Mouse (Mus musculus) kidney, postnatal 25 days (tissue): ENCODE measurements around the gene Stx6.

ENCODE experiments used
- DNase-seq, 2 experiments: peaks; one replicate each; pipeline ENCODE4 v3.0.0; 2021; ENCODE audit warnings: mixed read lengths in 2 of 2

The Stx6 gene

DNA sequence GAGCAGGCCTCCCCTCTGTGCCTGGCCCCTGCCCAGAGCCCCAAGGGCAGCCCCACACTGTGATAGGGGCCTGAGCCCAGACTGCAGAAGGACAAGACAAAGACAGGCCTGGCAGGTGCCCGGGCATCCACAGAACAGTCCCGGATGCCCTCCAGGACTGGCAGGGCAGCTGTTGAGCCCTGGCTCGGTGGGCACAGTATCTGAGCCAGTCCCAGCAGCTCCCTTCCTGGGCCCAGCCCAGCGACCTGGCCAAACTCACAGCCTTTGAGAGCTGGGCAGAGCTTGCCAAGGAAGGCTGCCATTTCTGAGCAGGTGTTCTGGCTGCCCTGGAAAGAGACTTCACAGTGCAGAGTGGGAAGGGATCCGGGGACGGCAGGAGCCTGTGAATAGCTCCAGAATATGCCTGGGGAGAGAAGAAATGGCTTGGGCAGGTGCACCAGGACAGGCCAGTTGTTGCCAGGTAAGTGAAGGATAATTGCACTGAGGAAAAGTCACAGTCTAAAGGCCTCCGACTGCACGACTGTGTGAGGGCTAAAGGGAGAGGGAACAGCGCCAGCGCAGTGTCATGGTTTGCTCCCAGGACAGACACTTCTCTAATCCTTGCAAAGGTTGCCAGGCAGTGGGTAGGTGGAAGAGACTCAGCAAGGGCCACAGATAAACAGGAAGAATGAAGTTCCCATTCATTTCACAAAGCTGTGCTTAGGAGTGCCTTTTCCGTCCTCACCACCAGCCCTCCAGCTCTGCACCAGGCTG lies 51.7 kb downstream of the Stx6 start:
- DNase-seq: peak in 1 of 2 experiments; percentile 56

DNA sequence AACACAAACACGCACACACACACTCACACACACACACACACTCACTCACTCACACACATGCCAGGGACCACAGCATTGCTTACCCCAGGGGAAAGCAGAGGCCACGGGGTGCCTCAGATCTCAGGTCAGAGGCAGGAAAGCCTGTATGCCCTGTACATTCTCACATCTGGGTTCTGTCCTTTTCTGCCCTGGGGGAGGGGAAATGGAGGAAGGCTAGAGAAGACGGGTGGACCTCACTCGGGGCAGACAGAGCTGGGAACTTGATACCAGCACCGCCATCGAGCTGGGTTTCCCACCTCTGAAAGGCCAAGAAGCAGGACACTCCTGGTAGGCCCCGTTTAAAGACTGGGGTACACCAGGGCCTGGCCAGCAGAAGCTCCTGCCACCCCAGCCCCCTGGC lies 52.5 kb downstream of the Stx6 start:
- DNase-seq: peak in 1 of 2 experiments; percentile 43

DNA sequence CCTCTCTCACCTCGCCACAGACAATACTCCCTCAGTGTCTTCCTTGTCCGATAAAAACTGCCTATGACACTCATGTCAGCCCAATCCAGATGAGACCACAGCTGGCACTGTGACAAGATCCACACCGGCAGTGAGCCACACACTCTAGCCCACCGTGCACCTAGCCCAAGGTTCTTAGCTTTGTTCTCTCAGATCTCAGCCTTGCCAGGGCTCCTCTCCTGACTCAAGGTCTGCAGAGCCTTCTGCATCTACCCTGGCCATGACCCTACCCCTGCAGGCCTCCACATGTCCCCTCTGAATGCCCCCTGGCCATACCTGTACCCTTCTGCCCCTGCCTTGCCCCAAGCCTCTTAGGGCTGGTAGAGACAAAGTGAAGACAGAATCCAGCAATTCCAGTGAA lies 53.6 kb downstream of the Stx6 start:
- peak in 1 of 2 experiments; percentile 31 for DNase-seq

DNA sequence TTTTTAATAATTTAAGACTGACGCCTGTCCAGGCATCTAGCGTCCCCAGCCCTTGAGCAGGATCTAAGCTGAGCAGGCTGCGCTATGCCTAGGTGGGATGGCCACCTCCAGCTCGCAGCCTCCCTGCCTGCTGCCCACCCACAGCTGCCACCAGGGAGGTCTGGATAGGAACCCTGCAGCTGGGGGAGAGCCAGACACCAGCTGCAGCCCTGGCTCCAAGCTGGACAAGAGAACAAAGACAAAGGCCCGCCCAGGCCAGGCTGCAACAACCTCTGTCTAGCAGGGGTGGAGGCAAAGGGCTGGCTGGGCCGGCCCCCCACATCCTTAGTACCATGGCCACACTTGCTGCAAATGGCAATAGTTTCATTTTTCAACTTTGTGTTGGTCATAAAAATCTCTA lies 54.0 kb downstream of the Stx6 start:
- peak in 1 of 2 experiments; percentile 62 for DNase-seq

DNA sequence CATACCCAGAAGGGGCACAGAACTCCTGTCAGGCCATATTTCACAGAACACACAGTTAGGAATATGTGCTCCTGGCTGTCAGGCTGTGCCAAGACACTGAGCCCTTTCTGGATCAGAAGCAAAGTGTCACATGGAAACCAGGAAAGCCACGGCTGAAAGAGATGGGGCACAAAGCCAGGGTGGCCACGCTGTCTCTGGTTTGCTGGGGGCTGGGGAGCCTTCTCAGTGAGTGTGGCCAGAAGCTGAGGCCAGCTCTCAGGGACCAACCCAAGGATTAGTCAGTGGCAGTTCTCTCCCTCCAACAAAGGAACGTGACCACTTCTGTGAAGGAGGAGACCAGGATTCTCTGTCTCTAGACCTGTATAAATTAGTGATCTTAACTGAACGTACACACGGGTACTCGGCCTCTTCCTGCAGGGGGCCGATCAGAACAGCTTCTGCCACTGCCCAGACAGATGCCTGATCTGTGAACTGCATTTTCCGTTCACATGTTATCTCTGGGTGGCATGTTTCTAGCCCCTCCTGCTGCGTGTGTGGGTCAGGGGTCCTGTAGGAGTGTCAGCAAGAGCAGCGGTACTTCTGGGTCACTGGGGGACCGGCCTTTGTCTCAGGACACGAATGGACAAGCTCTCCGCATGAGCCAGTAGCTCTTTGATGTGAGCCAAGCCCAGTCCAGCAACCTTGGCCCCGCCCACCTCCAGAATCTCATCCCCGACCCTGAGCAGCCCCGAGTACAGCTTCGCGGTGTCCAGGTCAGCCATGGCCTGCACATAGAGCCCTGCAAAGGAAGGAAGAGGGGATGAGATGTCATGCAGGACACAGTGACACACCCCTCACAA lies 54.6 kb downstream of the Stx6 start:
- peak in 1 of 2 experiments; percentile 49 for DNase-seq

DNA sequence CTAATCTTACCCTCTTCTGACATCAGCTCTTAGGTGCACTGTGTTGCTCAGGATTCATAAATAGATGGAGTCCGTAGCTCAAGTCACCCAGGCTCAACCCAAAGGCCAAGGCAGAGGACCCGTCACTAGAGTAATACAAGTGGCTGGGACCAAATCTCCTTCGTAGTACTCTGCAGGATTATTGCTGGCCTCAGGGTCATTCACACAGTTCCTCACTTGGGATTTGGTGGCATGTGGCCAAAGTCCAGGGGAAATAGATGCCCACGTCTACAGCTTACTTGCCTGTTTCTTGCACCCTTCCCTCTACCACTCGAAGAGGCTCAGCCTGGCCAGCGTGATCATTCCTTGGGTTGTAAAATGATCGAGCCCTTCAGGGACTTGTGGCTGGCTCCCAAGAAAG lies 55.4 kb downstream of the Stx6 start:
- peak; percentile 53 to 63 for DNase-seq

DNA sequence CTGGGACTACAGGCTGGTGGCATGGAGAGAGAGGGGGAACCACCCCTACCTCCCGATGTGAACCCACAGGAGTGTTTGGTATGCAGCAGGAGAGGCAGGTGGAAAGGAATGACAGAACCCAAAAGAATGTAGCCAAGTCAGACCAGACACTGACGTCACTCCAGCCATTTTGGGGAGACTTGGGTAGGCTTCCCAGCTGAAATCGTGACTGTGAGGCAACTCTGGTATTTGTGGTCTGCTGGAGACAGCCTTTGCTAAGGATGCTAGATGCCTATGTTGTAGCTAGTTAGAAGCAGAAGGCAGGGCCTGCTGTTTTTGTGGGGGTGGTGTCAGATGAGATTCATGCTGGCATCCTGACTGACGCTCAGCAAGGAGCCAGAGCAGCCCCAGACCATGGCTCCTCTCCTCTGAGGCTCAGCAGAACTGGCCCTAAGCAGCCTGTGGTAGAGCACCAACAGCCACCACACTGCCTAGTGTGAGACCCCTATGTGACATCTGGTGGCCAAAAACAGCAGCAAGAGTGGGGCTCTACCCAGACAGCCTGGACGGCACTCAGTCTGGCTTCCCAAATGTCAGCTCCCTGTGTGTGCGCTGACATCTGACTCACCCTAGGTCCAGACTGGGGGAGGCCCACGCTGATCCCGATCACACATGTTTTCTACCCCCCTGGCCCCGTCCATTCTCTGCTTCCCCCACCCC lies 56.7 kb downstream of the Stx6 start:
- DNase-seq: peak in 1 of 2 experiments; percentile 39

DNA sequence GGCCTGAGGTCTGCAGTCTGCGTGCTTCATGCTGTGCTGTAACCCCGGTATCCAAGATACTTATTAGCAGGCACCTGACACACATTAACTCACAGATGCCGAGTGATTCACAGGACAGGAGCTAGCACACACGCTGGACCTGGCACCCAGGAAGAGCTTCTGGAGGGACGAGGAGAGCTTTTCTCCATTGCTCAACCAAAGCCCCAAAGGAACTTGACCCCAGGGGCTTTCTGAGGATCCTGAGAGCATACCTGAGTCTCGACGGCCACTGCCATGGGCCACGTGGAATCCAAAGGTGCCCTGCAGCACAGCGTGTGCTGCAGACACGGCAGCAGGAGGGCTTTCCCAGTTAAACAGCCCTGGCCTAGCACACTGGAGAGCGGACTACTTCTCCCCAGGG lies 57.8 kb downstream of the Stx6 start:
- DNase-seq: peak; percentile 63 to 88

DNA sequence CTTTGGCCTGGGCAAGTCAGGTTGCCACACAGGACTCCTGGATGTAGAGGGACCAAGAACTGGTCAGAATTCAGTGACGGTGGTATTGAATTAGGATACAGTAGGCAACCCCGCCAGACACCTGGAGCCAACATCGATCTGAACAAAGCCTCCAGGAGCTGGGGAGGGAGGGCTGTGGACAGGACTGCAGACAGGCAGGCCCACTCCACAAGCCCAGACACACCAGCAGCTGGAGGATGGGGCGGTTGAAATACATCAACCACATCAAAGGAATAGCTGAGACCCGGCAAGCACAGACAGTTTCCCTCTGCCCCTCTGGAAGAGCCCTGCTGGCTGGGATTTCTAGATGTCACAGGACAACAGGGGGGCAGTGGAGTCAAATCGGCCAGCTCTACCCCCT lies 58.3 kb downstream of the Stx6 start:
- no peak for DNase-seq

DNA sequence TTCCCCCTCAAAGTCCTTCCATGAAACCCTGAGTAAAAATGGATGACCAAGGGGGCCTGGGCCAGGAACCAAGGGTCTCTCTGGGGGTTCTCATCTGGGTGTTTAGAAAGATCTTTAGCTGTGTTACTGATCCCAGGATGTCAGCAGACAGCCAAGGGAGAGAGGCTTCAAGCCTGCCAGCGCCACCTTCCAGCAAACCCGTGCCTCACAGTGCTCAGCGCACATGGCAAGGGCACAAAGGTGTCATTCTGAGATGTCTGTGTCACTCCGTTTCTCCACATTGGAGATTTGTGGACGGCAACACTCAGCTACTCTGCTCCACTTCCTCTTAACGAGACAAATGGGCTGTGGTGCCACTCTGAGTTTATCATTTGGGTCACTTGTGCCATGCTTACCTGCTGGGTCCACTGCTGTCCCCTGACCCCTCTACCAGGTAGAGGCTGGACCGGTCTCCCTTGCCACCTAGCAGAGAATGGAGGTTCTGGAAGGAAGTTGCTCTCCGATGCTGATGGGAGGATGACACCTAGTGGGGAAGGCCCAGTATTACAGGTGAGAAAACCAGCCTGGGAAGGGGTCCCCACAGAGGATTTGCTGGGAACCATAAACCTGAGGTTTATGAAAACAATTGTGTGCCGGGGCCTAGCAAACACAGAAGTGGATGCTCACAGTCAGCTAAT lies 59.5 kb downstream of the Stx6 start:
- DNase-seq: peak; percentile 56 to 64

DNA sequence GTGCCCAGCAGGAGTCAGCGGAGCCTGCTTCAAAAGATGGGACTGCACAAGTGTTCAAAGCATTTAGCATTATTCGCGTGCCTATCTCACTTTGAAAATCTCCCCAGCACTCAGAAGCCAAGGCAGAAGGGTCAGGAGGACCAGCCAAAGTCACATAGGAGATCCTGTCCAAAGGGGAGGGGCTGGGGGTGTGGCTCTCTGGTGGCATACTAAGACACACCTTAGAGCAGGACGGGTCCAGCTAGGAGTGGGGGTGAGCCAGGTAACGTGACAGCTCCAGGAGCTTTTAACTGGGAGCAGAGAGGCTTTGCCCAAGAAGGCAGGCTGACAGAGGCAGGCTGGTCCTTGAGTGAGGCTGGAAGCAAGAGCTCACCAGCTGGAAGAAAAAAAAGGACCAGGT lies 60.4 kb downstream of the Stx6 start:
- DNase-seq: peak; percentile 59 to 79

DNA sequence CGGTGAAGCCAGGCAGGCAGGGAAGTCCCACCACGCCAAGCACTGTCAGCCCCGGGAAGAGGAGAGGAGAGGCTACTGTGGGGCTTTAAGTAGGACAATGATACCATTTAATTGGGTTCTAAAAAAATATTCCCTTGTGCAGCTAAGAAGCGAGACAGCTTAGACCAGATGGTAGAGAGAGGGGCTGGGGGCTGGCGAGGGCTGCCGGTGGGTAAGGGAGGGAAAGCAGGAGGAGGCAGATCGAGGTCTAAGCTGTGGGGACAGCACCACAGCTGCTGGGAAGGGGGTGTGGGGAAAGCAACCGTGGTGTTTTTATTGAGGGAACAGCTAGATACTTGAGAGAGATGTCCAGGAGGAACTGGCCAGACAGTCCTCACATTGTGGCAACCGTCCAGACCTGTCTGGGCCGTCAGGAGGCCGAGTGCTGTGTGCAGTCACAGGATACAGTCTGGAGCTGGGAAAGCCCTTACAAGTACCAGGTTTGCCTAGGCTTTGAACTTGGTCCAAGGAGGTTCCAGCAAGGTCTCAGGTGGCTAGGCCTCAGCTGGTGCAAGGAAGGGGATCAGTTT lies 63.7 kb downstream of the Stx6 start:
- DNase-seq: no peak

DNA sequence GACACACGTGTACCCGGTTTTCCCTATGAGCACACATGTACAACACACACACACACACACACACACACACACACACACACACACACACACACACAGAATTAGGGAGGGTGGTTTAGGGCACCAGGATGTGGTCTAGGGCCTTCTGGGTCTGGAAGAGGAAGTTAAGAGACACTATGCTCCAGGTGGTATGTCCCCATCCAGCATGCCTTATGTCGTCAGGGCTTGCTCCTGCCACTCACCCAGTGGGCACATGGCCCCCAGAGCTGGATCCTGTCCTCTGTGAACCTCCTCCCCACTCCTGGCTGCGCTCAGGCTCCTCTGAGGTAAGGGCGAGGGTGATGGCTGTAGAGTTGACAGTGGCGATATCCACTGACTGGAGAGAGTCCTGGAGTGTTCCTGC lies 64.5 kb downstream of the Stx6 start:
- no peak for DNase-seq

DNA sequence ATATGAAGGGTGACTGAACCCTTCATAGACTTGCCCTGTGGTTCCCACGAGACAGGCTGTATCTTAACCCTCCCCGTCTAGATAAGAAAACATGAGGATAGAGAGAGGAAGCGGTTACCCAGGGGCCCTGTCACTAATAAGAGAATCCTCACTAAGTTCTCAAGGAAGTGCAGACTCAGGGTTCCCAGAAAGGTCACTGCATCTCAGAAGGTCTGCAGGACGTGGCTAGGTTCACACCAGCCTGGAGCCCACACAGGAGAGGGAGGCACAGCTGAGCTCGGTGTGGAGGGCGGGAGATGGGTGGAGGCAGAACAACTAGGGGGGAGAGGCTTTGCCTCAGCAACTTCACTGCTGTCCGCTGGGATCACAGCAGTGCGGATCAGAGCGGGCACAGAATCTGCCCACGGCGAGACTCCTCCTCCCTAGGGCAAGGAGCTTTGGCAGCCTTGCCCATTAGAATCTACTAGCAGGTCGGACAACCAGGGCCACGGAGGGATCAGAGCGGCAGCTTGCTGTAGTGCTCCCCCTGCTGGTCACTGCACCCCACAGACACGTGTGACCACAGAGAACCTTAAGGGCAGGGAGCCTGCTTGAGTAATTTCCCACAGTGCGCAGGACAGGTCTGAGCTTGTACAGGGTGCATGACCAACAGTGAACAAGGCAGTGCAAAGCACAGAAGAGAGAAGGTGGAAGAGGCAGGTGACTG lies 65.5 kb downstream of the Stx6 start:
- DNase-seq: peak; percentile 93 to 94

DNA sequence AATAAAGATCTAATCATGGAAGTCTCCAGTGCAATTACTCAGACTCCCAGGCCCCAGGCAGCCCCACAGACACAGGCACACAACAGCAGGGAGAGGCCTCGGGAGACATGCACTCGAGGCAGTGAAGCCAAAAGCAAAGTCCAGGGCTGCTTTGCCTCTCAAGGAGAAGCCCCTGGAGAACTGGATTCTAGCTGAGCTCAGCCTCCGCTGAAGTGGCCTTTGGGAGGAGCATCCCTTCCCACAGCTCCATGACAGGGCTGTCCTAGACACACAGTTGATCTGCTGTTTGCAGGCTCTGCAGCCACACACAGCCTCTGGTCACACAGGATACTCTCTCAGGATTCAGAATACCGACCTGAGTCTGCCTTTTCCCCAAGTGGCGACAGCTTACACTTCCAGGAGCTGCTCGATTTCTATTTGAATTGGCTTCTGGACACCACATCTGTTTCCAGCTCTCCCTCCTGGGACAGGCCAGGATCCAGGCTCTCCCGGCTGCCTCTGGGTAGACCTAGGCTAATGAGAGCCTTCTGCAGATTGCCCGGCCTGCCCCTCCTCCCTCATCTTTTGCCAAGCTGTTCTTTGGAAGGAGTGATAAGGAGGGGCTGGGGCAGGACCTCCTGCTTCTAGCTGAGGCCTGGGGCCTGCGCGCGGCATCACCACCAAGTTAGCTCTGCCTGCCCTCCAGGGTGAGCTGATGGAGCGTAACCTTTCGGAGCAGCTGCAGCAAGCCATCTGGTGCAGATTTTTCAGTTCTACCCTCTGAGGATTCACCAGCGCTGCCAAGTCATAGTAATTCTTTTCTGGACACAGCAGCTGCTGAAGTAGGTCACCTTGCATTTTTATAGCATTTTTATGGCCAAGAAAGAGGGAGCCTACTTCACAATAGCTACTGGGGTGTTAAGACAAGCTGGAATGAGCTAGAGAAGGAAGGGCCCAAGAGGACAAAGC lies 71.2 kb downstream of the Stx6 start:
- peak in 1 of 2 experiments; percentile 60 for DNase-seq

DNA sequence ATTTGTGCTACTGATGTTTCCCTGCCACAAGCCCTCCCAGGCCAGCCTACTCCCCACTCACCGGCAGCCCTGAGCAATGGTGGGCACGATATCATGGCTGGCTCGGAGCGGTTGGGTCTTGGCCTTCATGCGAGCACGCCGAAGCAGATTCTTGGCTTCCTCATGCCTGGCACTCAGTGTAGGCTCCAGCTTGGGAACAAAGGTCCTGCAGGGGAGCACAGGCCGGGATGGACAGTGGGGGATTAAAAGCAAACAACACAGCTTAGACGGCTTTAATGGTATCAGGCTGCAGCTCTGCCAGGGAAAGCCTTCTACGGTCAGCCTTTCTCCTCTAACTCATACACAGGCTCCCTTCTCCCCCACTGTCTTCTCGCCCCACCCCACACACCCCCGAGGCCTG lies 73.9 kb downstream of the Stx6 start:
- peak; percentile 55 to 75 for DNase-seq

DNA sequence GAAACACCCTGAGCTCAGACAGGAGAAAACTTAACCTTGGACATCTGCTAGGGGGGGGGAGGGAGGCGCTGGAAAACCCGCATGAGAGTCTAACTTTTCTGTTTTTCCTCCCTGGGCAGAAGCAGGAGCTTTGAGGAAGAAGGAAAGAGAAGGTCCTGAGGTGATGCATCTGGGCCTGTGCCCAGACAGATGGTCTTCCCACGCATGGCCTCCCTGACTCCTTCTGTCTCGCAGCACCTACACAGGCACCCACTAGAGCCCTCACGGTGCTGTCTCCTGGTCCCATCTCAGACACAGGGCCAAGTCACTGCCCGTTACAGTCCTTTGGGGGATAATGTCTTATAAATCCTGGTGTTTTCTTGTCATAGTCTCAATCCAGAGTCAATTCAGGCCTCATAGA lies 74.3 kb downstream of the Stx6 start:
- peak in 1 of 2 experiments; percentile 34 for DNase-seq

DNA sequence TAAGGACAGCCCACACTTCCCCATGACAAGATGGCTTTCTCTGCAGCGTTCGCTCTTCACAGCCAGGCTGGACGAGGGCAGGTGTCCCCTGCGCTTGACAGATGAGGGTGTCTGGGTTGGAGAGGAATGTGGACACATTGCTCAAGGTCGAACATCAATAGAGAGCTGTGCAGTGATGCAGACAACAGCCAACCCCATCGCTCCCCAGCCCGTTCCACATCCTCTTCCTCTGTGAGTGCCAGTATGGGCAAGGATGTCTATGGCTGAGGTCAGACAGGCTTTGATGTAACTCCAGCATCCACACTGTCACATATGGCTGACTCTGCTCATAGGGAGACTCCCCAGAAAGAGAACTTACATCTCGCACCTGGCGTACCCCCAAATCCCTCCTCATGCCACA lies 74.9 kb downstream of the Stx6 start:
- peak in 1 of 2 experiments; percentile 39 for DNase-seq

DNA sequence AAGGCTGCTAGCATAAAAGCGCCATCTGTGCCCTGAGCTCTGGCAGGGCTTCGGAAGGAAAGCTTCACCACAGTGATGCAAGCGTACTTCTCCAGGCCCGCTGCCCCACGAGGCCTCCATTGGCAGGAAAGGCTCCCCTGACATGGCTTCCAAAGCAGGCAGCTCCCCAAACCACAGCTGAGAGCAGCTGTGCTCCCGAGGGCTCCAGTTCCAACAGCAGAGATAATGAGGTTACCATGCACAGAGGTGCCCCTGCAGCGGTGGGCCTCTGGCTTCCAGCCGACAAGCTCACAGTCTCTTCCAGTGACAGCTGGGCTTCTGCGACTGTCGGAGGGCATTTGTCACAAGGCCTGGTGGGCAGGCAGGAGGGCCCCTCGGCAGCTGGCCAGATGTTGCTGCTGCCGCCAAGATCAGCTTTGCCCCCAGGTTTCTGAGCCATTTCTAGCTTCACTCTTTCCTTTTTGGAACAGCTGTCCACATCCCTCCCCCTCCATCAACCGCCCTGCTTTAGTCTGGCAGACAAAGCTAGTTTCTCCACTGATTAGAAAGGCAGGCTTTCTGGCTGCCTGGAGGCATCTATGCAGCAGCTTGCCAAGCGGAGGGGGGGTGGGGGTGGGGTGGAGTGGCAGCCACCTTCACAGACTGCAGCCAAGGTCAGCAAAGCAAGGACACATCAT lies 75.6 kb downstream of the Stx6 start:
- DNase-seq: peak; percentile 65 to 84

DNA sequence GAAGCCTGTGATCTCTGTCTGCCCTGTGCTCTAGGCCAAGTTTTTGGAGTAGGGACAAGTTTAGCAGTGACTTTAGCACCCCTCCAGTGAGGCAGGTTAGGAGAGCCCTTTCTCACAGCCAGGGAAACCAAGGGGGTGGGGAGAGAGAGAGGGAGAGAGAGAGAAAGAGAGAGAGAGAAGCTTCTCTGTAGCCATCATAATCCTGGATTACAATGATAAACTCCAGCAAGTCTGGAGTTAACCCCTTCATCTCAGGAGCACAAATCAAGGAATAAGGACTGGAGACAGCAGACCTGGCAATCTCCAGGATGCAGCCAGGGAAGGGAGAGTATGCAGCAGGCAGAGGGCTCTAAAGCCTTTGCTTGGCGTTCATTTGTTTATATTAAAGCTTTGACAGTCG lies 77.1 kb downstream of the Stx6 start:
- DNase-seq: no peak
